Mouse (Mus musculus) ES-Bruce4 (cell line): ENCODE data around the gene Mien1.

ENCODE experiments used
- CTCF ChIP-seq: IDR thresholded peaks from one replicate; pipeline ENCODE4 v1.8.1; 2011; ENCODE audit warnings: low read depth, low read length
- POLR2A ChIP-seq: IDR thresholded peaks from one replicate; pipeline ENCODE4 v1.8.1; 2011; ENCODE audit warnings: low read length; ENCODE audit not compliant: insufficient read depth

GRCm38 (mm10) chr11:98388282-98388681 is 50.5 kb downstream of the Mien1 start:
- TF ChIP-seq CTCF (no peak), POLR2A (no peak)
